Mouse (Mus musculus) skeletal muscle tissue, adult 2 months (tissue): Measurements from ENCODE around the gene App.

Source experiments
- DNase-seq: peaks from one replicate; pipeline ENCODE4 v3.0.0-alpha.2; 2012; ENCODE audit warnings: low read depth, low spot score

App gene

GRCm38 (mm10) chr16:85151681-85152080, 21.9 kb downstream of the App start:
- DNase-seq = no peak

GRCm38 (mm10) chr16:85150902-85151301, 22.7 kb downstream of the App start:
- DNase-seq = no peak

DNA sequence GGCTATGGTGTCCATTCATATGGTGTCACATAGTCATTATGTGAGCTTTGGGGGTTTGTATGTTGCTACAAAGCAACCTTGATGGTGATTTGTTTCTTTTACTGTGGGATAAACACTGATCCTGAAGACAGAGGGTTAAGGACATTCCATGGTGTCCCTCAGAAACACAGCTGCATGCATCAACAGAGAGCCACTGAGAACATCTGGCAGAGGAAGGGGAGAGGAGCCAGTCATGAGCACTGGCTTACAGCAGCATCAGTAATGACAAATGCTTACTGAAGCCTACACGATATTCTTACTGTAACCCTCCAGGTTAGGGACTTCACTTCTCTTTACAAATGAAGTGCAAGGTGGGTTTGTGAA, 24.1 kb downstream of the App start:
- DNase-seq = no peak

DNA sequence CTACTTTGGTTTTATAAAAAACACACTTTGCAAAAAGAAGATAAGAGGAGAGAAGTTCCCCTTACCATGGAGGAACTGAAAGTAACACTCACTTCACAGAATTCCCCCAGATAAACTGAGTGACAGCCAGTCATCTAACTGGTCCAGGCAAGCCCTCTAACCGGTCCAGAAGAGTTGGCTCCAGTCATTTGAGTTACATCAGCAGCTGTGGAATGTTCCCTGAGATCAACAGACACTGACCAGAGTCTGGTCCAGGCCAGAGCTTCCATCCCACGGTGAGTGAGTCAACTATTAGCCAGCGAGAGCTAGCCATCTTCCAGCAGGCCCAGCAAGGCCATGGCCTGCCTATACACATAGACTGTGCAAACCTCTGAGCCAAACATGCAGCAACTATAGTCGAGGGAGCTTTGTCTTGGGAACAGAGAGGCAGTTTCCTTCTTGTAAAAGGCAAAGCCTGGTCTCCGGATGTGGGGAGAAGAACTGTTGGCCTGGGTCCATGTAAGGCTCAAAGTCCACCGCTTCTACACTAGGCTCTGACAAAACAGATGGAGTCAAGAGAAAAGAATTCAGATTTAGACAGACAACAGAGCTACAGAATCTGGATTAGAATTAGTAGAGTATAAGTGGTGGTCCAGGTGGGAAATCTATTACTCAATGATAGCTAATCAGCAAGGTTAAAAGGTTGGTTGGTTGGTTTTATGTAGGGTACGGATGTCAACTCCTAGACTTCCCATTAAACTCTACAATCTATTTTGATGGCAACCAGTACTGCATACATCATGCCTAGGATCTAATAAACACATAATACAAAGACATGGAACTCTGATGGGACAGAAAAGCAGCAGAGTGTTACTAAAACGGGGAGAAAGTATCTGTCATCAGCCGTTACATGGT, 24.7 kb downstream of the App start:
- DNase-seq = peak; percentile 82

DNA sequence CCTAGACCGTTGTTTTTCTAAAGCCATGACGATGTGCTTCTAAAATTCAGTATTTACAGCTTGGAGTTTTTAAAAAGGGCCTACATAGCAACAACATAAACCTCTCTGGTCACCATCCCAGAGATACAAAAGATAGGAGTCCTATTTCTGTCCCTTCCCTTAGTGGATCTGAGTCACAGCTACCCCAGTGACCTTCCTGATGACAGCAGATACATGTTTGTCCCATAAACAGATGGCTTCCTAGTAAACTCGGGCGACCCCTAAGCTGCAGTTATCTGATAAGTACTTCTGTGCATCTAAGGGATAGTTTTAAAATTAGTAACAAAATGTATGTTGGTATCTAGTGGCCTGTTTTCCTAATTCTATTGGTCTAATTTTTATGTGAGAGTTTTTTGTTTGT, 26.1 kb downstream of the App start:
- DNase-seq = no peak

DNA sequence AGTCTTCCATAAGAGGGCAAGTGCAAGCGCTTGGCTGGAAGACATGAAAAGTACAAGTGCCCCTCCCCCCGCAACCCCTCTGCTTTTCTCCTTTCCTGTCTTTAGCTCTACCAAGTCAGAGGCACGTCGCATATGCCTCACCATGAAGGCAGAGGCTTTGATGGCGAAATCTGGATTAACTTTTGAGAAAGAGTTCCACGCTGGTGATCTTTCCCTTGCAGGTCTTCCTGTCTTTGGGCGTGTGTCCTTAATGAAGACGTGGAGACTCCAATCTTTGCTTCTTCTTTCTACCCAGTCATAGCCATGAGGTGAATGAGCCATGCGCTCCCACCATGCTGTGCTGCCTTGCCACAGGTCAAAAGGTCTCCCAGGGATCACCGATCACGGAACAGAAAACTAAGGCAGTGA, 27.8 kb downstream of the App start:
- DNase-seq = no peak

GRCm38 (mm10) chr16:85145369-85145768, 28.2 kb downstream of the App start:
- no peak for DNase-seq

DNA sequence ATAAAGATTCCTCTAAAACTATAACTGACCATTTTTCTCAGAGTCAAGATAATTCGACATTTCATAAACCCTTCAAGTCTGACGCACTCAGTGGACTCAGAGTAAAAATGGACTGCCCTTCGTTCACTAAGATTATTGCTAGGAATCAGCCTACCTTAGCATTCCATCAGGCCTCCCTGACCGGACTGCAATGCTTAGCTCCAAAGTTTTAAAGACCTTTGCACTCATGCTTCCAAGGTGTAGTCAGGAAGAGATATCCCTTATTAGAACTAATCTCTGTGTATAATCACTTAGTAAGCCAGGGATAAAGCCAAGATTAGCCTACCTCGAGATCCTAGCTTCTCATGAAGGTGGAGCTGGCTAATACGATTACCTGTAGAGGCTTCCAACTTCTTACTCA, 29.2 kb downstream of the App start:
- no peak for DNase-seq

- no peak for DNase-seq
These were observed 29.7 kb downstream of the App start for GRCm38 (mm10) chr16:85143863-85144262.

- DNase-seq = no peak
These were observed 30.4 kb downstream of the App start for GRCm38 (mm10) chr16:85143188-85143587.

DNA sequence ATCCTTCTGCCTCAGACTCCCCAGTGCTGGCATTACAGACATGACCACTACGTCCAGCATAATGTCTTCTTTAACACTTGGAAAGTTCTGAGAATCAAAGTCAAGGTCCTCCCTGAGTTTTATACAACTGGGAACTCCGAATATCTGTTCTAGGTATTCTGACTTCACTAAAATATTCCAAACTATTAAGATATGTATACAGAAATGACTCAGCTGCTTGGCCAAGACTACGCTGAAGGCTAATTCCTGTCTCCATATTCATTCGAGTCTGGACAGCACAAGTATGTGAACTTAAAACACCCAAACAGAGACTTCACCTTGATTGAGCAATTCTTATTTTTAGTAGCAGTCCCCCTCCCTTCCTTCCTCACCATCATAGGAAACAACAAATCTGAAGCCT, 32.2 kb downstream of the App start:
- no peak for DNase-seq

DNA sequence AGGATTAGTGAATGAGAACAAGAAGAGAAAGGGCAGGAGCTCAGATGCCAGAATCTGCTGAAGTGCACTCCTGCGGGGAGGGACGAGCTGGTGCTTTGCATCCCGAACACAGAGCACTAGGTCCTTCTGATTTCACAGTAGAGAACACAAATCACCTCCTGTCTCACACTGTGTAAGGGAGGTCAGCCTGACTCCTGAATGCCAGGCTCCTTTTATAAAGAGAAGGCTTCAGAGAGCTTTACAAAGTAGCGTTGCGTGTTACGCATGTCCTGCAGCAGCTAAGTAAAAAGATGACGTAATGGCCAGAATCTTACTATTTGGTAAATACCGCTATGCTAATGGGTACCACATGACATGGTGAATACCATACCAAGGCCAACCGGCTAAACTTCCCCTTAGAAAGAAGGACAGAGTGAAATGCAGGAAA, 34.4 kb downstream of the App start:
- no peak for DNase-seq

GRCm38 (mm10) chr16:85137348-85137747, 36.2 kb downstream of the App start:
- no peak for DNase-seq

DNA sequence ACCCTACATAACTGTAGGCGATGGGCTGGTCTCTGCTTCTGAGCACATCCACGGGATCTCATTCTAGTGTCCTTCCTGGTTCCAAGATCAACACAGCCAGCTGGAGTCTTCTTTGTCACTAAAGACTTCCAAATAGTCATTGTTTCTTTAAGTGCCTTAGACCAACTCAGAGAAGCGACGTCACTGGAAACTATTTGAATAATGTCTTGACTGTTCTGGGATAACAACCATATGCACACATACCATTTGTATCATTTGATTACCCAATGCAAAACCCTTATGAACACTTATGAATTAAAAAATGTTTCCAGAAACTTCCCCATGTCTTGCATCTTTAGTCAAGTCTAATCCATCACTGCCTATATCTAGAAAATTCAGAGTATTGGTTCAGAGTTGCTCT, 37.5 kb downstream of the App start:
- DNase-seq = no peak

- peak; percentile 81 for DNase-seq
These were observed 40.1 kb downstream of the App start for GRCm38 (mm10) chr16:85133468-85133881.

- DNase-seq = no peak
These were observed 40.5 kb downstream of the App start for GRCm38 (mm10) chr16:85133057-85133456.

DNA sequence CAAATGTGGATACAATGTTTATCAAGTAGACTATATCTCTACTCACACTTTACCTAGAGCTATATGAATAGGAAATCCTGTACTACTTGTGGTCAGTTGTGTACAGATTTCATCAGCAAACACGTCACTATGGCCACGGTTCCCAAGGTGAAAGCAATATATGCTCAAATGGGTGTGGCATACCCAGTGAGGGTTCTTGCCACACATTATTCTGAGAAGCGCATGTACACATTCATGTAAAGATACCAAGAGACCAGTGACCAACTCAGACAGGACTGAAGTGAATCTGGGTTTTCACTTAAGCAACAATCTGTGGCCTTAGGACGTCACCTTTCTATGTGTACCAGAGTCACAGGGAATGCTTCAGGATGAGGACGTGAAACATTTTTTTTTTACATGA, 41.4 kb downstream of the App start:
- no peak for DNase-seq

- no peak for DNase-seq
These were observed 42.6 kb downstream of the App start for GRCm38 (mm10) chr16:85130861-85131556.

DNA sequence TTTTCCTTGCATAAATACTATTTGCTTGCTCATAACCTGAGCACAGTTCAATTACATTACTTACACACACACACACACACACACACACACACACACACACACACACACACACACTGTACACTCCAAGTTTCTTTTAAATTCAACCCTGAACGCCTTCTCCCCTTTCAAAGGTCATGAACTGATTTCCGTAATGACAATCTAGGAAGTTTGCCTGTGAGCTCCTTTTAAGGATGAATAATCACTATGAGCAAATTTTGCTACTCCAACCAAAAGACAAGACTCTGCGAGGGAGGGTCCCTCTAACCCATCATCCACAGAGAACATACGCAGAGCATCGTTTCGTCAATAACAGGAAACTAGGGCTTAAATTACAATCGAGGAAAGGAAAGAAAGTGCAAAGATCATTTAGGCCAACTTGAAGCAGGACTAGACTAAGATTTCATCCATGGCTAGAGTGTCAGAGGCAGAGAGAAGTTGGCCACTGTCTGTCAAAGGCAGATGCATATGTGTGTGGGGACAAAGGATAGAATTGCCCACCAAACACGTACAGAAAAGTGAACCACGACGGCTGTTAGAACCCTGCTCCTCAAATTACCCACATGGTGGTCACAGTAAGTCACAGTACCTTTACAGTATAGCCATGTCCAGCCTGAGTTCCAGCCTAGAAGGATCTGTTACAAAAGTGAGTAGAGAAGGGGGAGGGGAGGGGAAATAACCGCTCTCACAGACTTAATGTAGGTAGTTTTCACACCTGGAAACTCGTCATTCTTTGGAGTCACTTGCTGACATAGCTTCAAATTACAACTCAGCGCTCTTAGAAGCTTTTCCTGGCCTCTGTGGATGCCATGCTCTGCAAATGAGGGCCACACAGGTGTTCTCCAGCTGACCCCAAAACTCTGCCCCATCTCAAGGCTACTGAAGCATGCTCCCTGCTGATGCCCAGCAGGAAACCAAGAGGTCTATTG, 44.6 kb downstream of the App start:
- DNase-seq = no peak

- DNase-seq = no peak
These were observed 45.3 kb downstream of the App start for GRCm38 (mm10) chr16:85128347-85128664.

- DNase-seq = no peak
These were observed 45.8 kb downstream of the App start for GRCm38 (mm10) chr16:85127661-85128346.
